Mouse (Mus musculus): Measurements from ENCODE around the gene Cd36. TPM values are rescaled to one million over a fixed set of nuclear protein-coding genes. Genes with fewer than 3 reads are reported as not detected.
"Not testable (repeated sequence)": the region's sequence is repeated elsewhere in the genome, so short reads cannot be mapped to it uniquely, and the experiment has no call there.

Cd36 gene
- 1,000 to 10,000 TPM; 1,501 to 1,670 TPM for total RNA-seq (2021)

DNA sequence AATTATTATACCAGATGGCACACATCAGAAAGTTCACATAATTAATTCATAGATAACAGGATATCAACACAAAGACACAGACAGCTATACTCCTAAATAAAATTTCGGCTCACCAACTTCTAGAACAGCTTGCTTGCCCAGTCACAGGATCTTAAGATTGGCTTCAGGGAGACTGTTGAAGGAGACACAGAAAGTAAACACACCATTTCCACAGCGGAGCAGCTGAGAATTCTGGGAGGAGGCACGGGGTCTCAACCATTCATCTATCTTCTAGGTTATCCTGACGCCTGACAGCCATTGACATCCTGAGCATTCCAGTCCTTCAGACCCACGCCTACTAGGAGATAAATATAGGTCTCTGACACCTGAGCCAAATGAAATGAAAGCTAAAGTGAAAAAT lies at the start of gene Cd36:
Gene Cd36, minus strand, starts transcription at position 204 of the 400 bp plus-strand sequence.
- intact Hi-C loops (cut with DNase I), result no loop called here
- no peak for DNase-seq (ENCODE audit: low spot score)

- no peak for DNase-seq (ENCODE audit: low spot score)
Observed at GRCm38 (mm10) chr5:17934501-17934900, 45.9 kb upstream of the Cd36 start.

DNA sequence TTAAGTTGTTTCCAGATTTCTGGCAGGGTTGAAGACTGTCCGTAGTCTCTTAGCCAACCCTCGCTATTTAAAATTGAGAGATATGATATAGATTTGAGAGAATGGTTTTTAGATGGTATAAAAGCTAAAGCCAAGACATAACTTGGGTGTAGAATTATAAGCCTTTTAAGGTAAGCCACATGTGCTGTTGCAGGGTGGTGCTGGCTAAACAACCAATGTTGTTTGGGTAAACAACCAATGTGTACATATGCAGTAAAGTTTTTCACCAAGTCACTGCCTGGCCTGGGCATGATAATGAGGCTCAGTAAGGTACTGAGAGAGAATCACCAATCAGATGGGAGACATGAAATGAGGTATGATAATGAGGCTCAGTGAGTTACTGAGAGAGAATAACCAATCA lies 43.0 kb upstream of the Cd36 start:
- DNase-seq (ENCODE audit: low spot score); intact Hi-C loops (cut with DNase I): not testable (repeated sequence)

More at GRCm38 (mm10) chr5:17934501-17934900, 45.9 kb upstream of the Cd36 start:
- intact Hi-C loops (cut with DNase I), result no loop called here

DNA sequence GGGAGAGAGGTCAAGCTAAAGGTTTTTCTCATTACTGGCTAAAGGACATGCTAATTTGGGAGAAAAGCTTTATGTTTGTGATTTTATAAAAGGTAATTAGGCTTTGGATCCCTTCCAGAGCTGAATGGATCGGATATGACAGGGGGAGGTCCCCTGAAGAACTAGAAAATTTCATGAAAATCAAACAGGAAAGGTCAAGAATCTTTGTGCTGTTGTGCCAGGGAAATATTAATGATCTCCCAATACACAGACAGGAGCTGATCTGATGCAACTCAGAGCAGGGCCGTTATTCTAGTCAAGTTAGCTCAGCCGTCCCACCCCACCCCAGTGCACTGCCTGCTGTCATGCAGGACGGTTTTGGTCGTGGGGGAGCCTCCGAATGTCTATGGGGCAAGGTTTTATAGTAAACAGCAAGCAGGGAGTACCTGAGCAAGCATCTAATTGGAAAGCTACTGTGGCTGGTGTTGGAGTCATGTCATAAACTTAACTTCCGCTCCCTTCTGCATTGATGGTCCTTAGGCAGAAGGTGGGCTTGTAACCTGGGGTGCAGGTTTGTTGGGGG lies 40.5 kb upstream of the Cd36 start:
- intact Hi-C loops (cut with DNase I), result no loop called here
- no peak for DNase-seq (ENCODE audit: low spot score)

DNA sequence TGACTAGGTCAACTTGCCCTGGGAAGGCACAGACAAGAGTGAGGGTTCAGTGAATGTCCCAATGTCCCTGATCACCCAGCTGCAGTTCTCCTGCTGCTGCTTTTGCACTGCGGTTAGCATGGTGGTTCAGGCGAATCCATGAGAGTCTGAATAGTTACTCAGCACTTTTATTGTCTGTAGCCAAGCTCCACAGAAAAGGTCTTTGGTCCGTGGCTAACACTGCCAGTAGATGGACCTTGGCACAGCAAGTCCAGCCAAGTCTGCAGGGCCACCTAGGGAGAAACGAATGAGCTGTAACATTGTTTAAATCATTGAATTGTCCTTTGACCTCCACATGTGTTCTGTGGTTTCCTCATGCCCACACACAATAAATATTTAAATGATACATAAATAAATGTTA lies 39.9 kb upstream of the Cd36 start:
- no peak for DNase-seq (ENCODE audit: low spot score)
- intact Hi-C loops (cut with DNase I), result no loop called here

GRCm38 (mm10) chr5:17924085-17924518 lies 35.5 kb upstream of the Cd36 start:
- DNase-seq (ENCODE audit: low spot score), result peak; percentile 34
- intact Hi-C loops (cut with DNase I), result no loop called here

GRCm38 (mm10) chr5:17923648-17924047 lies 35.0 kb upstream of the Cd36 start:
- intact Hi-C loops (cut with DNase I), result no loop called here
- no peak for DNase-seq (ENCODE audit: low spot score)

- intact Hi-C loops (cut with DNase I), result no loop called here
- peak; percentile 47 for DNase-seq (ENCODE audit: low spot score)
Observed at GRCm38 (mm10) chr5:17918966-17919365, 30.4 kb upstream of the Cd36 start.

GRCm38 (mm10) chr5:17904766-17905165 lies 16.2 kb upstream of the Cd36 start:
- intact Hi-C loops (cut with DNase I), result no loop called here
- DNase-seq (ENCODE audit: low spot score), result no peak

DNA sequence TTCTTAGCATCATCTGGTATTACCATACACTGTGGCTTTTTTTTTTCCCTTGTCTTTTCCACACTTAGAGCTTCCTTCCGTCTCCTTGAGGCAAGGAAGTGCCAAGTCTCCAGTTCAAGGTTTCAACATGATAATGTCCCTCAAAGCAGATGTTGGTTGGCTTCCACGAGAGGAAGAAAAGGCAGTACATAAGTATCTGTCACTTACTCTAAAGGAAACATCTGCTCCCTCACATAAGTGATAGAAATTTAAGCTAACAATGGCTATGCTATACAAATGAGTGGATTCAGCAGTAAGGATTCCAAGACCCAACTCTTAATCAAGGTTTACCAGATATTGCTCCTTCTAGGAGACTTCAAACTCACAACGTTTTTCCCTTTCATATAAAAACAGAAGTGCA lies 10.3 kb upstream of the Cd36 start:
- intact Hi-C loops (cut with DNase I), result no loop called here
- no peak for DNase-seq (ENCODE audit: low spot score)

DNA sequence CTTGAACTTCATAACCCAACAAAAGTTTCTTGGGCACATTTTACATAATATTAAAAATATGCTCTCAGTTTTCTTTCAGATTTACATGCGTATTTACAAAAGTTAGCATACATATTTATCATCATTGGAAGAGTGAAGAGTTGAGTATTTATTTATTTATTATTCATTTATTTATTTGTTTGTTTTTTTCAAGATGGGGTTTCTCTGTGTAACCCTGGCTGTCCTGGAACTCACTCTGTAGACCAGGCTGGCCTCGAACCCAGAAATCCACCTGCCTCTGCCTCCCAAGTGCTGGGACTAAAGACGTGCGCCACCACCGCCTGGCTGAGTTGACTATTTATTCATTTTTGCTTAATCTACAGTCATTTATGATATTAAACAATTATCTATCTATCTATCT lies 9.0 kb upstream of the Cd36 start:
- intact Hi-C loops (cut with DNase I); DNase-seq (ENCODE audit: low spot score): not testable (repeated sequence)

- peak; percentile 20 for DNase-seq (ENCODE audit: low spot score)
- intact Hi-C loops (cut with DNase I), result no loop called here
Observed at GRCm38 (mm10) chr5:17893577-17894172, 5.1 kb upstream of the Cd36 start.

DNA sequence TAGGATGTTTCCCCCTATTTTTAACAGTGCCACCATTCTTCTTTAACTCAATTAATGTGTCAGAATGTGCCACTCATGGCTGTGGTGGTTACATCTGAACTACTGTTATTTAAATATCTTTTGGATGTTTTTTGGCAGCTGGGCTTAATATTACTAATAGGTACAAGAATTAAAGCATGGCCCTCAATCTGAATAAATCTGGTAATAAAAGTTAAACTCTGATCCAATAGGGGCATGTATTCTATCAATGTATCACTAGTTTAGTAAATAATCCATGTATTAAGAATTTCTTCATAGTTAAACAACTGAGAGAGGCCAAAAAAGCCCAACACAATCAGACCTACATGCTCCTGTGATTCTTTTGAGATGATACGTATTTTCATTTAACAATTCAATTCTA lies 690 bp upstream of the Cd36 start:
- DNase-seq (ENCODE audit: low spot score), result no peak
- intact Hi-C loops (cut with DNase I), result no loop called here

GRCm38 (mm10) chr5:17886377-17886776 lies 2.2 kb downstream of the Cd36 start:
- intact Hi-C loops (cut with DNase I), result loop anchor here (2.0 kb wide), 1 partner anchor 40 kb away; no protein-coding TSS in a partner anchor
- DNase-seq (ENCODE audit: low spot score), result no peak

GRCm38 (mm10) chr5:17883357-17883875 lies 5.2 kb downstream of the Cd36 start:
- intact Hi-C loops (cut with DNase I), result no loop called here
- no peak for DNase-seq (ENCODE audit: low spot score)

DNA sequence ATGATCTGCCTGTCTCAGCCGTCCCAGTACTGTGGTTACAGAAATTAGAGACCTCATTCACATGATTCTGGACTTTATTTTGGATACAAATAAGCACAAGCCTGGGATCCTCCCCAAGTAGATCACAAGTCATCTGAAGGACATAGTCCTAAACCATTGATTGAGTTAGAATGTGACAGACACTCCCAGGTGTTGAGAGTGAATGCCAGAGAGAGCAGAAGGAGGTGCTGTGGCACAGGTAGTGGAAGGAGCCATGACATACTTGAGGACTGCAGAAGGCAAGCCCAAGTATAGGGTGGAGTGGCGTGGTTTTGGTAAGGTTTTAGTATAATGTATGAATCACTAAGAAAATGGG lies 7.1 kb downstream of the Cd36 start:
- intact Hi-C loops (cut with DNase I), result no loop called here
- no peak for DNase-seq (ENCODE audit: low spot score)

GRCm38 (mm10) chr5:17880799-17881541 lies 7.6 kb downstream of the Cd36 start:
- DNase-seq (ENCODE audit: low spot score), result no peak
- intact Hi-C loops (cut with DNase I), result no loop called here

DNA sequence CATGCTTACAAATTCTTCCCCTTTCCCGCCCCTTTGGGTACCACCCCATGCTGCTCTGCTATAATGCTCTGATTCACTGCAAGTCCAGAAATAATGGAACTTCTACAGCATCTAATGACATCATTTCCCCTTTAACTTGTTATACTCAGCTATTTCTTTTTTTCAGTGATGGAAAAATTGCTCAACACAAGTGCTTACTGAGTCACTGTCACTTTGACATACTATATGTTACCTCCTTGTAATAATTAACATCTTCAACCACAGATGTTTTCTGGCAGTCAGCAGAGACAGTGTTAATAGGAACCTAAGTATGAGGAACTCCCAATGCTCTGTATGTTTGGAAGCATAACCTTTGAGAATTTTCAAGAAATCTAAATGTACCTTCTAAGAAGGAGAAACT lies 8.7 kb downstream of the Cd36 start:
- DNase-seq (ENCODE audit: low spot score), result no peak
- intact Hi-C loops (cut with DNase I), result loop anchor here (5.0 kb wide), 2 partner anchors 43 to 102 kb away; no protein-coding TSS in a partner anchor

GRCm38 (mm10) chr5:17877044-17877443 lies 11.6 kb downstream of the Cd36 start:
- no peak for DNase-seq (ENCODE audit: low spot score)
- intact Hi-C loops (cut with DNase I), result loop anchor here (5.0 kb wide), 2 partner anchors 40 to 105 kb away; no protein-coding TSS in a partner anchor

- DNase-seq (ENCODE audit: low spot score), result peak; percentile 49
- intact Hi-C loops (cut with DNase I), result loop anchor here (5.0 kb wide), 2 partner anchors 39 to 106 kb away; no protein-coding TSS in a partner anchor
Observed at GRCm38 (mm10) chr5:17876637-17877036, 12.0 kb downstream of the Cd36 start.

- intact Hi-C loops (cut with DNase I), result no loop called here
- DNase-seq (ENCODE audit: low spot score), result no peak
Observed at GRCm38 (mm10) chr5:17874335-17874734, 14.3 kb downstream of the Cd36 start.

All from heart, postnatal 25 days (tissue).